Mouse (Mus musculus): ENCODE results near the gene Dock6. TPM values are rescaled to one million over a fixed set of nuclear protein-coding genes. Genes with fewer than 3 reads are reported as not detected.
A peak's percentile ranks its signal among the peaks of the same experiment; 100 is the strongest.
"Not testable (repeated sequence)": the region's sequence is repeated elsewhere in the genome, so short reads cannot be mapped to it uniquely, and the experiment has no call there.

Gene Dock6
- 10.4 and 12.3 TPM in 2 replicates for polyA plus RNA-seq (2015; fragmentation: Nextera tagmentation; extraction: Ambion mirVana)

DNA sequence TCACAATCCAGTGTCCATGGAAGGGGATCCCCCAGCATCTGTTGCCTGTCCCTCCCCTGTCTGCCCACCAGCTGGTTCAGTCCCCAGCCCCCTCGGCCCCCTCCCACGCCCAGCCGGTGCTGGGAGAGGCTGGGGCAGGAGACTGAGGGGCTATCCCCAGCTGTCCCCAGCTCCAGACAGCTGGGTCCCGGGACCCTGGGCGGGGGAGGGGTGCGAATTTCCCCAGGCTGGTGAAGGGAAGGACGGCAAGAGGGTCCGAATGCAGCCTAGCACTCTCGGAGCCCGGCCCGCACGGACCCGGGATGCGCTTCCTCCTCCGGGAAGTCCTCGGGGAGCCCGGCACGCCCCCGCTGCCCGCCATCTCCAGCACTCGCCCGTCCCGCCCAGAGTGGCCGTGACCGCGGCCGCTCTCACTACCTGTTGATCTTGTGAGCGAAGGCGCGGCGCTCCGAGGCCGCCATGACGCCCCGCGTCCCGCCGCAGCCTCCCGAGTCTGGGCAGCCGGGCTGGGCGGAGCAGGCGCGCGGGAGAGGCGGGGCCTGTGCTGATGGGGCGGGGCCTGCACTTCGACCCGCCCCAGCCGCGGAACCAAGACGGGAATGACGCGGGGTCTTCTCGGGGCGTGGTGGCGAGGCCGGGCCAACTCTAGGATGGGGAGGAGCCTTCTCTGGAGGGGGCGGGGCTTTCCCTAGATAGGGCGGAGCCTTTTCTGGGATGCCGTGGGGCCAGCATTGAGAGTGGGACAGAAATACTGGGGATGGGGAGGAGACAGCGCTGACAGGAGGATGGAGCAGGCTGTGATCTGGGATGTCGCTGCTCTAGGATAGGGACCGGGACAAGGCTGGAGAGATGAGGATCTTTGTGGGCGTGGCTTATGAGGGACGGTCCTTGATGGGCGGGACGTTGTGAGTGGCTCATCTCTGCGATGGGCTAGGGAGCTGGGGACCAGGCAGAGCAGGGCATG is at the start of gene Dock6:
TSS of gene Dock6 (minus strand) at position 508 of the 964 bp plus-strand sequence.
- peak within 1 kb of the TSS; percentile 48 for H3K4me2 ChIP-seq (replicated peaks)
- H3K27ac ChIP-seq (replicated peaks) = no peak within 1 kb of the TSS
- H3K36me3 ChIP-seq = no peaks in the 10 kb centered on the region
- under 1% methylated on average over 67 of the region's 68 CpGs for WGBS
- H3K4me3 ChIP-seq = peak within 1 kb of the TSS; percentile 49
- H3K9ac ChIP-seq (replicated peaks) = peak within 1 kb of the TSS; percentile 14; the same call in 1 of the 2 replicates
- H3K9me3 ChIP-seq = no peaks in the 10 kb centered on the region
- H3K27me3 ChIP-seq = no peaks in the 10 kb centered on the region
- H3K4me1 ChIP-seq = peaks cover 8% of the 10 kb centered on the region
- ATAC-seq (replicated peaks) = peak; percentile 88

GRCm38 (mm10) chr9:21901223-21901820 is 48.9 kb upstream of the Dock6 start:
- Histone ChIP-seq H3K4me3 (peak overlapping the region; percentile 45), H3K27me3 (peaks cover 7% of the 10 kb centered on the region; the same call in 1 of the 2 replicates), H3K4me2 (replicated peaks) (peak overlapping the region; percentile 49), H3K9ac (replicated peaks) (peak overlapping the region; percentile 37; the same call in 1 of the 2 replicates), H3K27ac (replicated peaks) (peak overlapping the region; percentile 60; the same call in 1 of the 2 replicates), H3K4me1 (peaks cover 5% of the 10 kb centered on the region), H3K36me3 (no peaks in the 10 kb centered on the region), H3K9me3 (no peaks in the 10 kb centered on the region)
- 16% methylated on average over 10 of the region's 10 CpGs for whole genome bisulfite sequencing
- ATAC-seq (replicated peaks) = peak; percentile 94

GRCm38 (mm10) chr9:21889229-21889628 is 36.8 kb upstream of the Dock6 start:
- H3K4me3 ChIP-seq = no peak overlapping the region
- no peak for ATAC-seq (replicated peaks)
- H3K27me3 ChIP-seq = peaks cover 4% of the 10 kb centered on the region; the same call in 1 of the 2 replicates
- no peak overlapping the region for H3K9ac ChIP-seq (replicated peaks)
- no peak overlapping the region for H3K27ac ChIP-seq (replicated peaks)
- H3K4me1 ChIP-seq = no peaks in the 10 kb centered on the region
- WGBS = 65% methylated on average over 3 of the region's 3 CpGs
- no peak overlapping the region for H3K4me2 ChIP-seq (replicated peaks)
- H3K9me3 ChIP-seq = no peaks in the 10 kb centered on the region
- no peaks in the 10 kb centered on the region for H3K36me3 ChIP-seq

GRCm38 (mm10) chr9:21876601-21877000 is 24.2 kb upstream of the Dock6 start:
- Histone ChIP-seq H3K27me3 (no peaks in the 10 kb centered on the region), H3K4me3 (no peak overlapping the region), H3K36me3 (no peaks in the 10 kb centered on the region), H3K9ac (replicated peaks) (no peak overlapping the region), H3K4me1 (no peaks in the 10 kb centered on the region), H3K4me2 (replicated peaks) (no peak overlapping the region), H3K9me3 (no peaks in the 10 kb centered on the region), H3K27ac (replicated peaks) (no peak overlapping the region)
- ATAC-seq (replicated peaks) = no peak
- 65% methylated on average over 3 of the region's 3 CpGs for whole genome bisulfite sequencing

GRCm38 (mm10) chr9:21872204-21872603 is 19.8 kb upstream of the Dock6 start:
- Histone ChIP-seq H3K27ac (replicated peaks) (no peak overlapping the region), H3K4me1 (peaks cover 3% of the 10 kb centered on the region; the same call in 1 of the 2 replicates), H3K36me3 (no peaks in the 10 kb centered on the region), H3K4me3 (no peak overlapping the region), H3K9me3 (no peaks in the 10 kb centered on the region), H3K9ac (replicated peaks) (no peak overlapping the region), H3K27me3 (no peaks in the 10 kb centered on the region; the same call in 1 of the 2 replicates), H3K4me2 (replicated peaks) (no peak overlapping the region)
- 55% methylated on average over 4 of the region's 4 CpGs for WGBS
- ATAC-seq (replicated peaks) = no peak

DNA sequence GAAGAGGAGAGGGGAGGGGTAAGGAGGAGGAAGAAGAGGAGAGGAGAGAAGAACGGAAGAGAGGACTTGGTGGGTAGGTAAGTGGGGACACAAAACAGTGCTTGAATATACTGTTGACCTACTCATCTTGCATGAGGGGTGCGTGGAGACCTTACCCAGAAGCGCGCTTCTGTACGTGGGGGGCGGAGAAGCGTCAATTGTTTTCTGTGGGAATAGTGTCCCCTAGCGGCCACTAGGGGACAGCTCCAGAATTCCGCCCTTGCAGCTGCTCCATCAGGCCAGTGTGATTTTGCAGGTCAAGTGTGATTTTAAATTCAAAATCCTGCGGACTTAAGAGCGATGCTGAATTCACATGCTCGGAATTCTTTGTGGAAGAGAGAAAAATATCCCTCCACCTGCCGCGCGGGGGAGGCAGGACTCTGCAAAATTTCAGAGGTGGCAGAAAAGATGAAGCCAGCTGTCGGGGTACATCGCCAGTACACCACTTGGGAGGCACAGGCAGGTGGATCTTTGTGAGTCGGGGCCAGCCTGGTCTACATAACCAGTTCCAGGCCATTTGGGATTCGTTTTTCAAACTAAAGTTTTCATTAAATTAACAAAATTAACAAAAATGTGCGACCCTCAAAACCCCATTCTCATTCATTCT is 18.6 kb upstream of the Dock6 start:
- Histone ChIP-seq H3K36me3 (no peaks in the 10 kb centered on the region), H3K4me3 (peak overlapping the region; percentile 16), H3K4me2 (replicated peaks) (peak overlapping the region; percentile 36), H3K9me3 (no peaks in the 10 kb centered on the region), H3K9ac (replicated peaks) (no peak overlapping the region), H3K27ac (replicated peaks) (no peak overlapping the region), H3K4me1 (peaks cover 3% of the 10 kb centered on the region; the same call in 1 of the 2 replicates), H3K27me3 (no peaks in the 10 kb centered on the region; the same call in 1 of the 2 replicates)
- WGBS = 14% methylated on average over 20 of the region's 20 CpGs
- ATAC-seq (replicated peaks) = peak; percentile 61; the same call in 1 of the 2 replicates

GRCm38 (mm10) chr9:21869290-21869689 is 16.9 kb upstream of the Dock6 start:
- H3K9ac ChIP-seq (replicated peaks); H3K36me3 ChIP-seq; H3K9me3 ChIP-seq; H3K27ac ChIP-seq (replicated peaks); H3K4me3 ChIP-seq; H3K27me3 ChIP-seq; H3K4me1 ChIP-seq; ATAC-seq (replicated peaks); H3K4me2 ChIP-seq (replicated peaks): not testable (repeated sequence)
- 48% methylated on average over 7 of the region's 7 CpGs for WGBS

- Histone ChIP-seq H3K4me2 (replicated peaks) (no peak overlapping the region), H3K9ac (replicated peaks) (no peak overlapping the region), H3K27ac (replicated peaks) (no peak overlapping the region), H3K36me3 (no peaks in the 10 kb centered on the region), H3K4me1 (peaks cover 3% of the 10 kb centered on the region; the same call in 1 of the 2 replicates), H3K4me3 (no peak overlapping the region), H3K9me3 (no peaks in the 10 kb centered on the region), H3K27me3 (no peaks in the 10 kb centered on the region; the same call in 1 of the 2 replicates)
- ATAC-seq (replicated peaks) = no peak
- 84% methylated on average over 3 of the region's 3 CpGs for WGBS
Observed at GRCm38 (mm10) chr9:21867726-21868125, 15.3 kb upstream of the Dock6 start.

DNA sequence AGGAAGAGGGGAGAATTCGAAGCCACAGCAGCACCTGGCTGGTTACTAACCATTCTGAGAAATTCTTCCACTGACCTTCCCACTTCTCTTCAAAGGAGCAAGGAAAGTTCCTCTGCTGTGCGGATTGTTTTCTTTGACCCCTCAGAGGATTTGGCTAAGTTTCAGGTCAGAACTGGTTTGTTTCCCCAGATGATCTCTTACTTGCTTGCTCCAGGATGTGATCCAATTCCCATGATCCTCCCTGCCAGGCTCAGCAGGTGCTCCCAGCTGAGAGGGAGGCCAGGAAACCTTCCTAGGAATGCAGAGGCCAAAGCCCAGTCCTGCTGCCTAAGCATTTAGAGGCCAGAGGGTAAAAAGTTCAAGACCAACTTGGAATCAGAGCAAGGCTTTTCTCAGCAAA is 14.2 kb upstream of the Dock6 start:
- Histone ChIP-seq H3K9ac (replicated peaks) (no peak overlapping the region), H3K27me3 (no peaks in the 10 kb centered on the region; the same call in 1 of the 2 replicates), H3K36me3 (no peaks in the 10 kb centered on the region), H3K4me1 (peaks cover 3% of the 10 kb centered on the region; the same call in 1 of the 2 replicates), H3K27ac (replicated peaks) (no peak overlapping the region), H3K4me2 (replicated peaks) (no peak overlapping the region), H3K4me3 (no peak overlapping the region), H3K9me3 (no peaks in the 10 kb centered on the region)
- 62% methylated on average over 2 of the region's 2 CpGs for WGBS
- no peak for ATAC-seq (replicated peaks)

DNA sequence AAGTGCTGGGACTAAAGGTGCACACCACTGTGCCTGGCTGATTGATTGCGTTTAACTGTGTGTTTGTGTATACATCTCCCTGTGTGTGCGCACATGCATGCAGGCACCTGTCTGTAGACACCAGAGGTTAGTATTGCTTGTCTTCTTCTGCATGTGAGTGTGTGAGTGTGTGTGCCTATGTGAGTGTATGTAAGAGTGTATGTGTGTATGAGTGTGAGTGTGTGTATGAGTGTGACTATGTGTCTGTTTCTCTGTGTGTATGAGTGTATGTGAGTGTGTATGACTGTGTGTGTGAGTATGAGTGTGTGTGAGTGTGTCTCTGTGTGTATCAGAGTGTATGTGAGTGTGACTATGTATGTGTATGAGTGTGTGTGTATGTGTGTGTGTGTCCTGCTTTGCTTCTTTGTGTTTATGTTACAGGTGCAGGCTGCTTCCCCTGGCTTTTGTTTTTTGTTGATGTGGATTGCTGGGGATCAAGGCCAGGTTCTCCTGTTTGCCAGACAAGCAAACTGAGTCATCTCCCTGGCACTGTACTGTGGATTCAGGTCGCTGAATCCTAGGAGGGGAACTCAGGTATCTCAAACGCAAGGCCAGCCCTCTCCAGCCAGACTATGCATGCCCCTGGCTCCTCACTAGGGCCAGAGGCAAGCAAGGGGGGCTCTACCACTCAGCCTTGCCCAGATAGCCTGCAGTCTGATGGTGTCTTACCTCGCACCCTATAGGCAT is 13.4 kb upstream of the Dock6 start:
- Histone ChIP-seq H3K9ac (replicated peaks) (no peak overlapping the region), H3K27ac (replicated peaks) (peak overlapping the region; percentile 36; the same call in 1 of the 2 replicates), H3K36me3 (no peaks in the 10 kb centered on the region), H3K4me3 (no peak overlapping the region), H3K4me1 (peaks cover 1% of the 10 kb centered on the region; the same call in 1 of the 2 replicates), H3K4me2 (replicated peaks) (no peak overlapping the region), H3K9me3 (no peaks in the 10 kb centered on the region), H3K27me3 (no peaks in the 10 kb centered on the region)
- no peak for ATAC-seq (replicated peaks)
- WGBS = 70% methylated on average over 5 of the region's 5 CpGs

DNA sequence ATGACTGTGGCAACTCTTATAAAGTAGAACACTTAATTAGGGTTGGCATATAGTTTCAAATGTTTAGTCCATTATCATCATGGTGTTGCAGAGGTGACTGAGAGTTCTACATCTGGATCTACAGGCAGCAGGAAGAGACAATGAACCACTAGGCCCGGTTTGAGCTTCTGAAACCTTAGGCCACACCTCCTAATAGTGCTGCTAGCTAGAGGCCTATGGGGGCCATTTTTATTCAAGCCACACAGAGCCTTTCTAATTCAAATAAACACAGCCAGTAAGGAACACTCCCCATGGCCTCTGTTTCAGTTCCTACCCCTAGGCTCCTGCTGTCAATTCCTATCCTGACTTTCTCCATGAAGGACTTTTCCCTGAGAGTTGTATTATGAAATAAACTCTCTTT is 9.7 kb upstream of the Dock6 start:
- H3K9me3 ChIP-seq = no peaks in the 10 kb centered on the region
- H3K4me1 ChIP-seq = no peaks in the 10 kb centered on the region
- 68% methylated on average over 1 of the region's 1 CpGs for WGBS
- H3K4me2 ChIP-seq (replicated peaks) = no peak overlapping the region
- H3K36me3 ChIP-seq = no peaks in the 10 kb centered on the region
- H3K4me3 ChIP-seq = no peak overlapping the region
- no peaks in the 10 kb centered on the region for H3K27me3 ChIP-seq
- no peak for ATAC-seq (replicated peaks)
- no peak overlapping the region for H3K9ac ChIP-seq (replicated peaks)
- no peak overlapping the region for H3K27ac ChIP-seq (replicated peaks)

All from forebrain, embryonic 15.5 days (tissue).